Mouse (Mus musculus): ENCODE data around the gene Tshz3. TPM values are rescaled to one million over a fixed set of nuclear protein-coding genes. Genes with fewer than 3 reads are reported as not detected.

Tshz3 gene
- polyA plus RNA-seq, 1 experiment from 2014 or later = 12.0 TPM

DNA sequence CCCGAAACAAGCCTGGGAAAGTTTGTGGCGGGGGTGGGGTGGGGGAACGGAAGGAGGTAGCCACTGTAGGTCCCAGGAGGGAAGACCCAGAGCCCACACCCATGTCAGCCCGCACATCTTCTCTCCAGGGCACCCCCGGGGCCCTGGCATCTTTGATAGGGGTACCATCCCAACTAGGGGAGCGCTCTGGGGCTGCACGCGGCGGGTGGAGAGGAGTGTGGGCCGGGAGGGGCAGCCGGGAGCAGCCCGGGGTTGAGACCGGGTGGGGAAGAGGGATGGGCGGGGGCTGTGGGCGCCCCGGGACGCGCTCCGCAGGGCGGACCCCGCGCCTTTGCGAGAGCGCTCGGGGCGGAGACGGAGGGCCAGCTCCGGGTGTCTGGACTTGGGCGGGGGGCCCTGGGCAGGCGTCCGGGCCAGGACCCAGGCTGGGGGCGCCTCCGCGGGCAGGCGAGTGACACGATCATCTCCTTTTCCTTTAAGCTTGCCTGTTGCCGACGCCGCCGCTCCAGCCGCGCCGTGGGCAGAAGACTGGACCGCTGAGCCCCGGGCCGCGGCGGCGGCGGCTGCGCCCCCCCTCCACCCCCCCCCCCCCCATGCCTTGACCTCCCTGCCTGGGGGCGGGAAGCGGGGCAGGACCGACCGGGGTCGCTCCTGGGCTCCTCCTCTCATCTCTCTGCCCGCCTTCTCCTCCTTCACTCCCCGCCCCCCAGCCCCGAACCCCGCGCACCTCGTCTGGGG lies 631 bp upstream of the Tshz3 start:
- 1% methylated on average over 30 of the region's 62 CpGs for WGBS
- H3K36me3 ChIP-seq = no peaks in the 10 kb centered on the region
- ATAC-seq (ENCODE audit: insufficient number of reproducible peaks, low FRiP score, low TSS enrichment, low read depth) = peak; percentile 90

DNA sequence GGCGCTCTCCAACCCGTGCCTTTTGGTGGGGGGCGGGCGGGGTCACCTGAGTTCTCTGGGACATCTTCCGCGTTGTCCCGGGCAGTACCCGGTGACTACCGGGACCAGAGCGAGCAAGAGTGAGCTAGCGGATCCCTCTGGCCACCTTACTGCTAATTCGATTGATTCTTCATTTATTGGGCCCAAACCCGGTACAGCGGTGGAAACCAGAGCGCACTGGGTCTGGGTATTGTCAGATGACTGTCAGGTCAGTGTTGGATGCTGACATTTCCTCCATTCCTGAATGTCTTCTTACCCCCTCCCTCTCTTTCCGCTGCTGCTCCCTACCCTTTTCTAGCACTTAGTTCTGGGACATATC lies 650 bp downstream of the Tshz3 start:
- Histone ChIP-seq H3K4me1 (peaks cover 23% of the 10 kb centered on the region), H3K4me2 (replicated peaks) (peak overlapping the region; percentile 99), H3K9ac (peak overlapping the region; percentile 57), H3K36me3 (no peaks in the 10 kb centered on the region), H3K27ac (replicated peaks) (0 out of 2 replicates have a peak overlapping the region, but pooled peaks have one; percentile 89), H3K4me3 (replicated peaks) (peak overlapping the region; percentile 75), H3K9me3 (replicated peaks) (no peaks in the 10 kb centered on the region), H3K27me3 (peaks cover 24% of the 10 kb centered on the region)
- WGBS = under 1% methylated on average over 16 of the region's 16 CpGs
- no peak for ATAC-seq (ENCODE audit: insufficient number of reproducible peaks, low FRiP score, low TSS enrichment, low read depth)

More for the DNA sequence above, 631 bp upstream of the Tshz3 start:
- Histone ChIP-seq H3K4me1 (peaks cover 23% of the 10 kb centered on the region), H3K4me2 (replicated peaks) (peak overlapping the region; percentile 99), H3K9me3 (replicated peaks) (no peaks in the 10 kb centered on the region), H3K9ac (peak overlapping the region; percentile 57), H3K27me3 (peaks cover 37% of the 10 kb centered on the region), H3K27ac (replicated peaks) (peak overlapping the region; percentile 89), H3K4me3 (replicated peaks) (peak overlapping the region; percentile 75)

GRCm38 (mm10) chr7:36699001-36699987 lies 1.4 kb downstream of the Tshz3 start:
- H3K4me1 ChIP-seq = peaks cover 23% of the 10 kb centered on the region
- H3K9me3 ChIP-seq (replicated peaks) = no peaks in the 10 kb centered on the region
- WGBS = 12% methylated on average over 18 of the region's 18 CpGs
- H3K9ac ChIP-seq = peak overlapping the region; percentile 57; the same call in 1 of the 2 replicates
- peaks cover 17% of the 10 kb centered on the region for H3K27me3 ChIP-seq
- ATAC-seq (ENCODE audit: insufficient number of reproducible peaks, low FRiP score, low TSS enrichment, low read depth) = no peak
- H3K4me2 ChIP-seq (replicated peaks) = peak overlapping the region; percentile 99
- no peak overlapping the region for H3K27ac ChIP-seq (replicated peaks)
- peak overlapping the region; percentile 75 for H3K4me3 ChIP-seq (replicated peaks)
- no peaks in the 10 kb centered on the region for H3K36me3 ChIP-seq

DNA sequence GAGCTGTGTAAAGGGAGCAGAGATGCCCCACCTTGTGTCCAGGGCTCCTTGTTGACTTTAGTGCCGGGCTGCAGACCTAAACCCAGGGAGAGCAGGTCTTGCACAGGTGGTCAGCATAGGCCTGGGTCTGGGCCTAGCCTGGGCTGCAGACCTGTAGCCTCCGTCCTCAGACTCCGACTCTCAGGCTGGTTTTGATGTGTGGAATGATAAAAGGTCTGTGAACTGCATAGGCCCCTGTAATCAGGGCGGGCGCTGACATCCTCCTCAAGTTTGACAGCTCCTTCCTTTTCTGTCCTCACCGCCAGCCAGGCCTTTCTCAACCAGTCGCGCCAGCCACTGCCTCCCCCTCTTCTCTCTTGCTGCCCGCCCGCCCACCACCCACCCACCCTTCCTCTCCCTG lies 8.7 kb downstream of the Tshz3 start:
- H3K9me3 ChIP-seq (replicated peaks) = no peaks in the 10 kb centered on the region
- H3K4me3 ChIP-seq (replicated peaks) = no peak overlapping the region
- no peak for ATAC-seq (ENCODE audit: insufficient number of reproducible peaks, low FRiP score, low TSS enrichment, low read depth)
- H3K36me3 ChIP-seq = no peaks in the 10 kb centered on the region
- H3K4me1 ChIP-seq = peaks cover 26% of the 10 kb centered on the region
- 38% methylated on average over 10 of the region's 10 CpGs for whole genome bisulfite sequencing
- H3K4me2 ChIP-seq (replicated peaks) = no peak overlapping the region
- no peaks in the 10 kb centered on the region for H3K27me3 ChIP-seq
- no peak overlapping the region for H3K9ac ChIP-seq
- H3K27ac ChIP-seq (replicated peaks) = no peak overlapping the region

DNA sequence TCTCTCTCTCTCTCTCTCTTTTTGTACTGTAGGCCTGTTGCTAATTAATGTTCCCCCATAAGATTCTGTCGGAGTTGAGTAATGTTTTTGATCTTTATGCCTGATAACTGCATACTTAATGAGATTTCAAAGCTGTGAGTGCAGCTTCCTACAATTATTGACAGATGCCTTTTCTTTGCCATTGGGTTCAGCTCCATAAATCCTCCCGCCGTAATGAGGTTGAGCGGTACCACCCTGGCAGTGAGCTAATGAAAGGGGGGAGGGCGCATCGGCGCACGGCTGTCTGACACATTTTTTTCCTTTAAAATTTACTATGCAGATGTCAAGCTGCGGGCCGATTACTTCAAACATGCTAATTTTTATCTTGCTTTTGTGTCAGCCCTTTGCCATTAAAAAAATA lies 9.3 kb downstream of the Tshz3 start:
- H3K4me3 ChIP-seq (replicated peaks) = no peak overlapping the region
- no peaks in the 10 kb centered on the region for H3K36me3 ChIP-seq
- no peaks in the 10 kb centered on the region for H3K27me3 ChIP-seq
- H3K9ac ChIP-seq = no peak overlapping the region
- H3K4me2 ChIP-seq (replicated peaks) = peak overlapping the region; percentile 36
- WGBS = 20% methylated on average over 10 of the region's 10 CpGs
- no peak overlapping the region for H3K27ac ChIP-seq (replicated peaks)
- no peak for ATAC-seq (ENCODE audit: insufficient number of reproducible peaks, low FRiP score, low TSS enrichment, low read depth)
- H3K4me1 ChIP-seq = peaks cover 26% of the 10 kb centered on the region
- H3K9me3 ChIP-seq (replicated peaks) = no peaks in the 10 kb centered on the region

GRCm38 (mm10) chr7:36707681-36708350 lies 9.9 kb downstream of the Tshz3 start:
- H3K9ac ChIP-seq = no peak overlapping the region
- ATAC-seq (ENCODE audit: insufficient number of reproducible peaks, low FRiP score, low TSS enrichment, low read depth) = 0 out of 2 replicates have a peak, but pooled peaks have one; percentile 19
- no peaks in the 10 kb centered on the region for H3K9me3 ChIP-seq (replicated peaks)
- H3K4me3 ChIP-seq (replicated peaks) = peak overlapping the region; percentile 19
- WGBS = 34% methylated on average over 17 of the region's 17 CpGs
- no peaks in the 10 kb centered on the region for H3K27me3 ChIP-seq
- no peaks in the 10 kb centered on the region for H3K36me3 ChIP-seq
- peaks cover 26% of the 10 kb centered on the region for H3K4me1 ChIP-seq
- H3K27ac ChIP-seq (replicated peaks) = no peak overlapping the region
- peak overlapping the region; percentile 36 for H3K4me2 ChIP-seq (replicated peaks)

- Histone ChIP-seq H3K36me3 (no peaks in the 10 kb centered on the region), H3K4me1 (peaks cover 26% of the 10 kb centered on the region), H3K27me3 (no peaks in the 10 kb centered on the region), H3K4me2 (replicated peaks) (no peak overlapping the region), H3K9ac (no peak overlapping the region), H3K27ac (replicated peaks) (no peak overlapping the region), H3K4me3 (replicated peaks) (no peak overlapping the region), H3K9me3 (replicated peaks) (no peaks in the 10 kb centered on the region)
- ATAC-seq (ENCODE audit: insufficient number of reproducible peaks, low FRiP score, low TSS enrichment, low read depth) = no peak
- 43% methylated on average over 3 of the region's 3 CpGs for WGBS
Measured at GRCm38 (mm10) chr7:36708823-36709222, 10.9 kb downstream of the Tshz3 start.

DNA sequence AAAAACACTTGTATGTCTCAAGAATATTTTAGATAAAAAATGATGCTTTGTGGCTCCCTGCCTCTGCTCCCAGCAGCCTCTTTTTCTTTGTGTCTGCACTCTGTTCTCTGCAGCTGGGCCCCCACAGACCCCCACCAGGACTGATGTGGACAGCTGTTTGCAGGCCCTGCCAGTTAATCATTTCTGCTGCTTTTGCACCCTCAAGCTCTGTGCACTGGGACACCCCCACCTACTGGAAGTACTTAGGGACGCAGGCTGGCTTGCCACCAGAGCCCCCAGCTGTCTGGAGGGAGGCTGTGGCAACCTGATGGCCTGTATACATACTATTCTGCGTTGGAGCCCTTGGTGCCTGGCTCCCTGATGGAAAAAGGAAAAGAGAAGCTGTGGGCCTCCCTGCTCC lies 11.3 kb downstream of the Tshz3 start:
- H3K4me2 ChIP-seq (replicated peaks) = no peak overlapping the region
- ATAC-seq (ENCODE audit: insufficient number of reproducible peaks, low FRiP score, low TSS enrichment, low read depth) = 0 out of 2 replicates have a peak, but pooled peaks have one; percentile 37
- H3K27me3 ChIP-seq = no peaks in the 10 kb centered on the region
- no peak overlapping the region for H3K27ac ChIP-seq (replicated peaks)
- H3K9ac ChIP-seq = no peak overlapping the region
- H3K4me3 ChIP-seq (replicated peaks) = no peak overlapping the region
- no peaks in the 10 kb centered on the region for H3K9me3 ChIP-seq (replicated peaks)
- 20% methylated on average over 2 of the region's 2 CpGs for WGBS
- no peaks in the 10 kb centered on the region for H3K36me3 ChIP-seq
- H3K4me1 ChIP-seq = peaks cover 28% of the 10 kb centered on the region

GRCm38 (mm10) chr7:36709974-36710373 lies 12.1 kb downstream of the Tshz3 start:
- no peak overlapping the region for H3K27ac ChIP-seq (replicated peaks)
- no peaks in the 10 kb centered on the region for H3K9me3 ChIP-seq (replicated peaks)
- ATAC-seq (ENCODE audit: insufficient number of reproducible peaks, low FRiP score, low TSS enrichment, low read depth) = no peak
- H3K36me3 ChIP-seq = no peaks in the 10 kb centered on the region
- H3K4me2 ChIP-seq (replicated peaks) = no peak overlapping the region
- peaks cover 32% of the 10 kb centered on the region for H3K4me1 ChIP-seq
- H3K9ac ChIP-seq = no peak overlapping the region
- 74% methylated on average over 12 of the region's 12 CpGs for WGBS
- H3K4me3 ChIP-seq (replicated peaks) = no peak overlapping the region
- no peaks in the 10 kb centered on the region for H3K27me3 ChIP-seq

GRCm38 (mm10) chr7:36710387-36710786 lies 12.5 kb downstream of the Tshz3 start:
- 60% methylated on average over 6 of the region's 6 CpGs for WGBS
- no peak overlapping the region for H3K9ac ChIP-seq
- no peaks in the 10 kb centered on the region for H3K9me3 ChIP-seq (replicated peaks)
- H3K27ac ChIP-seq (replicated peaks) = no peak overlapping the region
- H3K4me2 ChIP-seq (replicated peaks) = no peak overlapping the region
- H3K4me1 ChIP-seq = peaks cover 32% of the 10 kb centered on the region
- H3K36me3 ChIP-seq = no peaks in the 10 kb centered on the region
- H3K4me3 ChIP-seq (replicated peaks) = no peak overlapping the region
- no peaks in the 10 kb centered on the region for H3K27me3 ChIP-seq
- no peak for ATAC-seq (ENCODE audit: insufficient number of reproducible peaks, low FRiP score, low TSS enrichment, low read depth)

GRCm38 (mm10) chr7:36711766-36712165 lies 13.8 kb downstream of the Tshz3 start:
- H3K9me3 ChIP-seq (replicated peaks) = no peaks in the 10 kb centered on the region
- no peak overlapping the region for H3K4me3 ChIP-seq (replicated peaks)
- H3K4me2 ChIP-seq (replicated peaks) = no peak overlapping the region
- H3K4me1 ChIP-seq = peaks cover 30% of the 10 kb centered on the region
- H3K27me3 ChIP-seq = no peaks in the 10 kb centered on the region
- ATAC-seq (ENCODE audit: insufficient number of reproducible peaks, low FRiP score, low TSS enrichment, low read depth) = no peak
- no peak overlapping the region for H3K27ac ChIP-seq (replicated peaks)
- no peaks in the 10 kb centered on the region for H3K36me3 ChIP-seq
- H3K9ac ChIP-seq = no peak overlapping the region
- 54% methylated on average over 2 of the region's 2 CpGs for WGBS
